Mouse (Mus musculus) naive thymus-derived CD4-positive, alpha-beta T cell, adult 2 months (primary cell): ENCODE data around the gene Camk1.

Experiments used
- DNase-seq: peaks from one replicate; pipeline ENCODE4 v3.0.0-alpha.2; 2011; ENCODE audit warnings: low read depth

Gene Camk1

DNA sequence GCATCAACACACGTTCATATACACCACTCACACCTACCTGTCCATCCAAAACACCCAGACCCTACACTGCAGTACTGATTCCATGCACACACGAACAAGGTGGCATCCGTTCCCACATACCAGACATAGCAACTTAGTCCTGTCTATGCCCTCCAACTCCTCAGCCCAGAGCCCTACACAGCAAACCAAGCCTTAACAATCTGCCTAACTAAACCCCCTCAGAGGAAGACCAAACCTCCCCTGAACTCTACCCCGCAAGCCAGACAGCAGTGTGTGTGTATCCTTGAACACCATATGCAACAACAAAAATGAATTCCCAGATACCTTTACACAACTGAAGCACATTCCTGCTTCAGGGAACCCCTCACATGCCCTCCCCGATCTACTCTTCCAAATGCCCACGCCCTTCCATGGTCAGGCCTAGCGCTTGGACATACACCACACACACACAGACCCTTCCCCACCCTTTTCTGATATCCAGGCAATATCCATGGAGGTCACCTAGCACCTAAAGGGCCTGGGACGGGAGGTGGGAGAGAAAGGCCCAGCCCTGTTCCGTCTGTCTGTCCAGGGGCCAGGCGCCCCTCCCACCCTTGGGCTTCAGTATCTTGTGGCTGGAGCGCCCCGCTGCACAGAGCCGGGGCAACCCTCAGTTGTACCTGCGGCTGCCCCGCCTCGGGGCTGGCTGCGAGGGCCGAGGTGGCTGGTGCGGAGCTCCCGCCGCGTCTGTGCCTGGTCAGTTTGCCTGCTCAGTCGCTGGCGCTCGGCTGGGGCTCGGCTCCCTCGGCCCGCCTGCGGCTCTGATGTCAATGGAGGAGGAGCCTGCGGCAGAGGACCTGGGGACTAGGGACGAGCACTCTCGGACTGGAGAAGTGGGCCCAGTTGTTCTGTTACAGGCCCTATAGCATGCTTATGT, at the start of gene Camk1:
Camk1 (minus strand) TSS at position 808 of the 916 bp plus-strand sequence.
- DNase-seq = no peak

- DNase-seq = no peak
Measured at GRCm38 (mm10) chr6:113392387-113393071, 48.7 kb upstream of the Camk1 start.

DNA sequence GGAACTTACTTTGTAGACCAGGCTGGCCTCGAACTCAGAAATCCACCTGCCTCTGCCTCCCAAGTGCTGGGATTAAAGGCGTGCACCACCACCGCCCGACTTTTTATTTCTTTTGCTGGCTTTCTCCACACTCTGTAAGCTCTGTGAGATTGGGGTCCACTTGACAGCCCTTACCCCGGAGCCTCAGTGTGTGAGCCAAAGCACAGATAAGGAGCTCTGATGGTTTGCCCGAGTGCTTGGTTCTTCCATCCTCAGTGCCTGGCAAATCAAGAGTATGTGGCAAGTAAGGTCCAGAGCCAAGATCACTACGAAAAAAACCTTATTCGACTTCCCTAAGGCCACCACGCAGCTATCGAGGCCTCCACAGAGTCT, 48.2 kb upstream of the Camk1 start:
- DNase-seq = no peak

DNA sequence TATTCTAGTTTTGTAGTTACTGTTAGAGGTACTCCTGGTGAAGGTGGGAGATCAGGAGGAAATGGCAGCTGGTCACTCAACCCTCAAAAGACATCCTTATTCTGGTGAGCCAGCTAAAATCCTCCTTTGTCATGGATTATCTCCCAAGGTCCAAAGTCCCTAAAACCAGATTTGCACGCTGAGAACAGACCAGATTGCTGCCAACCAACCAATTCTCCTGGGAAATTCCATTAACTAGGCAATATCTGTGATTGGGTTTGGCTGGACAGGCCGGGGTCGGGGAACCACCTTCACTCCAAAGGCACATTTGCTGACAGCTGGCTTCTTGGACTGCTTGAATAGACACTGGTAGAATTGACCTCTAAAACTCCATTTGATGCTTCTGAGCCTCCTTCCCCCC, 46.9 kb upstream of the Camk1 start:
- no peak for DNase-seq

DNA sequence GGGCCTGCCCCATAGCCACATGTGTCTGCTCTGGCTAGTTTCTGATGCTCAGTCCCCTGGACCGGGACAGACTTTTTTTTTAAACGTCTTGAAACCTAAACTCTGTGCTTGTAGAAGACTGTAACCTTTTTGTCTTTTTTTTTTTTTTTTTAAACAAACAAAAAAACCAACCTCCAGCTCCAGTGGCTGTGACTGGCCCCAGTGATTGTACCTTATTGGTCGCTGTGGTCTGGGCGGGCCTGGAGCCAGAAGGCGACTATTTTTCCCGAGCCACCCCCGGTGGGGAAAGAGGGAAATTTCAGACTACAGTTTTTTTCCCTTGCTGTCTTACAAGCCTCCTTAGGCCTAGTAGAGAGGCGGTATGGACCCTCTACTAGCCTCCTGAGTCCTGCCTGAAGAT, 45.2 kb upstream of the Camk1 start, which contains the start of gene Ttll3:
Ttll3 (plus strand) TSS at position 301 of the 400 bp plus-strand sequence.
- DNase-seq = no peak

DNA sequence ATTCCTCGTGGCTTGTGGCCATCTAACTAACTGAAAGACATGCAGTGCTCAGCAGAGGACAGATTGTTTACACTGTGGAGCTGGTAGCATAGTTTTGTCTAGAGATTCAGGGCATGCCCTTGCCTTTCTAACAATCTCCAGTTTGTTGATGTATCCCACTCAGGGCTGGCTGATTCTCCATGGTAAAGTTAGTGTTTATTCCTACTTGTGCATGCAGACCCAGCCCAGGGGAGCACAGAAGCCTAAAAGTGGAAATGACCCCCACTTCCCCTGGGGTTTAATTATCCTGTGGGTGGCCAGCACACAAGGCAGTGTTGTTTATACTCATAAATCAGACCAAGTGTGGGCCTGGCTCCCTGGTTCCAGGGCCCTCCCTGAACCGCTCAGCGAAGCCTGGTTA, 42.2 kb upstream of the Camk1 start:
- DNase-seq = no peak

DNA sequence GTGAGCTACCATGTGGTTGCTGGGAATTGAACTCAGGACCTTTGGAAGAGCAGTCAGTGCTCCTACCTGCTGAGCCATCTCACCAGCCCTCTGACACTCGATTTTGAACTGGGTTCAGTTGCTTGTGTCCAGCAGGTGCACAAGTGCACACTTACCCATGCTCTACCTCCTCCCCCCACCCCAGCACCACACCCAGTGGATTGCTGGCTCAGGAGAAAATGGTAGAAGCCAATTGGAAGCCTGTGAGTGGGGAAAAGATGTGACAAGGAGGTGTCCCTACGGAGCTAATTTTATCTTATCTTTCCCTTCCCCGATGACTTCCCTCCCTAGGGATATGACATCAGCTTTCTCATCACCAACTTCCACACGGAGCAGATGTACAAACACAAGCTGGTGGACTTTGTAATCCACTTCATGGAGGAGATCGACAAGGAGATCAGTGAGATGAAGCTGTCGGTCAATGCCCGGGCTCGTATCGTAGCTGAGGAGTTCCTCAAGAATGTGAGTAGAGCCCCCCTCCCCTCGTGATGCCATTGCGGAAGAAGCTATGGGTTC, 41.5 kb upstream of the Camk1 start:
- DNase-seq = no peak

DNA sequence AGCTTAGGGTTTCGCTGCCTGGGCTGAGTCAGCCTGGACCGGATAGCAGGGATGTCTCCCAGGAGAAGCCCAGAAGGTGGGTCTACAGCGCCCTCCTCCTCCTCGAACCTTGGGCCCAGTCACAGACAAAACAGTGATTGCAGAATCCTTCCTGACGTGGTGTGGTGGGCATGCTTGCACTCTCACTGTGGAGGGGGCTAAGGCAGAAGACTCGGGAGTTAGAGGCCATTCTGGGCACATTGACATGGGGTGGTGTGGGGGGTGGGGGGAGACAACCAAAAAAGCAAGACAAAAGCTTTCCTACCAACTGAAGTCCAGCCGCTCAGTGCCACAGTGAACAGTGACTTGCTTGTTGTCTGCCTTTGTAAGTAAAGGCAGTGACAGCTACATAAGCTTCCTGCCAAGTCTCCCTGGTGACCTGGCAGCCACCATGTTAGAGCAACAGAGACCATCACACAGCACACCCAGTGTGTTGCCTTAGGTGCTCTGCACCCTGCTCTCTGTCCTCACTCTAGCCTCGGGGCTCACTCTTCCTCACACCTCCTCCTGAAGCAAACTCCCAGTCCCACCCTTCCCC, 40.7 kb upstream of the Camk1 start:
- no peak for DNase-seq

DNA sequence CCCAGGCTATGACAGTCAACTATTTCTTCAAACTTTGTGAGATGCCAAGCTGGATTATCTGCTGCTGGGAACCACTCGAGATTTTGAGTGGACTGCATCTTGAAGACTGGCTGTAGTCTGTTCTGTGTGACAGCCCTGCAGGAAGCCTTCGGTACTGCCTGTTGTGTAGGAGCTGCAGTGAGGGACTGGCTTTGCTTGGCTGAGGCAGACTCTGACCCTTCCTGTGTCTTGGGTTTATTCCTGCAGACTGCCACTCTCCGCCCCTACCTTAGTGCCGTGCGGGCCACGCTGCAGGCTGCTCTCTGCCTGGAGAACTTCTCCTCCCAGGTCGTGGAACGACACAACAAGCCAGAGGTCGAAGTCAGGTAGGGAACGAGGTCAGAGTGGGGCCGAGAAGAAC, 36.7 kb upstream of the Camk1 start:
- no peak for DNase-seq

DNA sequence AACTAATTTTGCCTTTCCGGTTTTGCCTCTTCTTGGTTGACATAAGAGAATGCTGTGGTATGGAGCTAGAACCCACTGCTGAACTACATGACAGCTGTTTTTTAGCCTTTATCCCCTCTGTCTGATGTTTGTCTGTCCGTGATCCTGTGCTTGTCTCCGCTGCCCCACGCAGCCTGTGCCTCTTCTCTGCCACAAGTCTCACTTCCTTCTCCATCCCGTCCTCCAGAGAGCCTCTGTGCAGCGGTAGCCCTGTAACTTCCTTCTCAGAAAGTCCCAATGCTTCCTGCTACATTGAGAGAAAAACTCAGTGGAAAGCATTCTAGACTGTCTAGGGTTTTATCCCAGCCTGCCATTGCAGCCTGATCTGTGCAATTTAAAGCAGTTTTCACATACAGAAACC, 35.5 kb upstream of the Camk1 start:
- DNase-seq = peak; percentile 29

DNA sequence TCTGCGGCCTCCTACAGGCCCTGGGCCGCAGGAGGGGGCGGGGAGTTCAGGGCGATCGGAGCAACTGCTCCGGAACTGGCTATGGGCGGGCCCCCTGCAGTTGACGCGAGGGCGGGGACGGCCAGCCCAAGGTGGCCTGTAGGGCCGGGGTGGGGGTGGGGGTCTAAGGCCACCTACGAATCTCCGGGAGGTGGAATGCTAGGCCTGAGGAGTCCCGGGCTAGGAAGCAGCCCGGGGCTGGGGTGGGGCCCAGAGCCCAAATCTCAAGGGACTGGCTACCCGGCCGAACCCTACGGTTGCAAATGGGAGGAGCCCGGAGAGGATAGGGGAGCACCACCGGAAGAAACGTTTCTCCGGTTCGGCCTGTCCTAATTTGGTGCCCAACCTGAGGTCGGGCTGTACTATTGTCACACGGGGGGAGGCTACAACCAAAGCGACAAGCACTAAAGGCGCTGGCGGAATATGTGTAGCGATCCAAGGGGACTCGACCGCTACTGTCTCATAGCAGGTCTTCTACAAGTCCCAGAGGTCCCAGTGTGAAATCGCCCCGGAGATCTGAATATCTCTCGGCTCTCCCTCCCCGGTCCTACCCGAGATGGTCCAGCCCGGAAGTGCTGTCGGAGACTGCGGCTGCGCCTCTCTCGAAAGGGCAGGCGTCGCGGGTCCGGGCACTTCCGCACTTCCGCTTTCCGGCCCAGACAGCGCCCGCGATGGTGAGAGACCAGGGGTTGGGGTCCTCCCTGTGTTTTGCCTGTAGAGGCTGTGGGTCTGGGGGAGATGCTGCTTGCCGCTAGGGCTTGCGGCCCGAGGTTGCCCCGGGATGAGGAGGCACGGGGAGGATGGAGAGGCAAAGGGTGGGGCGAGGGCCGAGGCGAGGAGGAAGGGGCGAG, 34.0 kb upstream of the Camk1 start, which contains the start of the genes Tada3 and Arpc4:
Tada3 (minus strand) TSS at position 388 of the 890 bp plus-strand sequence.
Arpc4 (plus strand) TSS at position 620 of the 890 bp plus-strand sequence.
- peak; percentile 98 for DNase-seq

- no peak for DNase-seq
Measured at GRCm38 (mm10) chr6:113377172-113377495, 33.4 kb upstream of the Camk1 start.

DNA sequence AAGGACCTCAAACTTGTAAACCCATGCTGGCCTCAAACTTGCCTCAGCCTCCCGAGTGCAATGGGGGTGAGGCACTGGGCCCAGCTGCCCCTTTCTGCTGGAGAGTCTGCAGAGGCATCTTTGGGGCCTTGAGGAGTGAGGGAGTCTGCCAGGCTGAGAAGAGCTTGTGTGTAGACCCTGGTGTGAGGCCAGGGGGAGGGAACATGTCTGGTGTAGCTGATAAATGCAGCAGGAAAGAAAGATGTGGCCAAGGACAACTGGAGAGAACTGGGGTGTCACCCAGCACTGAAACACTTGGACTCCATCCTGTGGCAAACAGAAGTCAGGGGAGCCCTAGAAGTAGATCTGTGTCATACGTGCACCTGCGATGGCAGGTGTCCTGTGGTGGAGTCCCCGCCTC, 29.7 kb upstream of the Camk1 start:
- DNase-seq = no peak

DNA sequence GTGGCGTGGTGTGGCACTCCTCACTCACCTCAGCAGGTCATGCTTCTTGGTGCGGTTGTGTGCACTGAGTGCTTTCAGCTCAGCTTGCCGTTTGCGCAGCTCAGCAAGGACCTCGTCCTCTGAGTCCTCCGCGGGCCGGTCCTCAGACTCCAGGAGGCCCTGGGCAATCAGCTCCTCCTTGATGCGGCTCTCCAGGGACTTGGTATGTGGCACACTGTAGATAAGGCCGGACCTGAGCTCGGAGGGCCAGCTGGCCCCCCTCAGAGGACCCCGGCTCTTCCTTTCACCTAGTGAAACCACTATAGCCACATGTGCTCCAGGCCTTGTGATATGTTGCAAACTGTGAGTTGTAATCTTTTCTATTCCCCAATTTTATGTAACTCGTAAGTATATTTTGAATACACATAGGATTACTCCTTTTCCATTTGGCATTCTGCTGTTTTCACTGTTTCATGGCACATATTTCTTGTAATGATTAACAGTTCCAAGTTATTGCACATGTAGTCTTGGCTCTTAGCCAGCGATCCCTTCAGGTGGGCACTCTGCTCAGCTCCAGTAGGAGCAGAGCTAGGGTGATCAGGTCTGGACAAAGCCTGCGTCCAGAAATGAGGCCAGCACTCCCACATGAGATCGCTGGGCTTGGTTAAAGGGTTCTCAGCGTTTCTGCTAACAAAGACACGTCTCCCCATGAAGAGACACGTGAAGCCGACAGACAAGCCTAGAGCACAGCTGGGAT, 26.6 kb upstream of the Camk1 start:
- DNase-seq = no peak

- DNase-seq = no peak
Measured at GRCm38 (mm10) chr6:113368577-113368976, 24.8 kb upstream of the Camk1 start.

GRCm38 (mm10) chr6:113368124-113368523, 24.3 kb upstream of the Camk1 start:
- no peak for DNase-seq

- no peak for DNase-seq
Measured at GRCm38 (mm10) chr6:113367574-113367973, 23.8 kb upstream of the Camk1 start.

DNA sequence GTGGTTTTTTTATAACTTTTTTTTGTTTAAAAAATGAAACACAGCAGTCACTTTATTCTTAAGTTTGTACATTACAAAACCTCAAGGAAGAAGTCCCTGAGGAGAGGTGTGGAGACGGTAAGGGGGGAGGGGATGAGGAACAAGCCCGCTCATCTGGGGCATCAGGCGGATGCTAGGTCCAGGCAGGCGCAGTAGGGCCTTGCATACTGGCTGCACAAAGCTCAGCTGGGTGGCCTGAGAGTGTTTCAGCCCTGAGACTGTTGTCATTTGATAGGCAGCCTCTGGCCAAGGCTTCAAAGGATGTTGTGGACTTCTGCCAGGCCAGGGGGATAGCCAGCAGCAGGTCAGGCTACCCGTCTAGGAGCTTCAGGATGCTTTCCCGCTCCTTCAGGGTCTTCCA, 22.9 kb upstream of the Camk1 start:
- no peak for DNase-seq

DNA sequence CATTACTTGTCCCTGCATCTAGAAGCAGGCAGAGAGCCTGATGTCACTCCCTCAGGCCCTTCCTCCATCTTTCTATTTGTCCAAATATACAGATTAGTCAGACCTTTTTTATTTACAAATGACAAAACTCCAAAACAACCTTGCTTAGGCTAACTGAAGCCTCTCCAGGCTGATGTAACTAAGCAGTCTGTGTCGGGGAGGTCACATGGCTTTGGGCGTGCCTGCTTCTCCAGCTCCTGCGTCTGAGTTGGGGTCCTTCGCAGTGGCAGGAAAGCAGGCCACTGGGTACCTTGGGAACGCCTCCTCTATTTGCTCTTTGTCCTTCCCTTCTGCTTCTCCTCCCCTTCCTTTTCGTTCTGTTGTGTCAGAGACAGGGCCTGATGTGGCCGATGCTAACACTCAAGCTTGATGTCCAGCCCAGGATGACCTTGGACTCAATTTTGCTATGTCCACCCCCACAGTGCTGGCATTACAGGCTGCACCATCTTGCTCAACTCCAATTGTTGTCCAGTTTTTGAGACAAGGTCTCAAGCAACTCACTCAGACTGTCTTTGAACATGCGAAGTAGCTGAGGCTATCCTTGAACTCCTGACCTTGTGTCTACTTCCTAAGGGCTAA, 20.8 kb upstream of the Camk1 start:
- no peak for DNase-seq

GRCm38 (mm10) chr6:113362241-113362640, 18.5 kb upstream of the Camk1 start:
- no peak for DNase-seq
